Mouse (Mus musculus): ENCODE measurements around the gene Tanc1.

DNA sequence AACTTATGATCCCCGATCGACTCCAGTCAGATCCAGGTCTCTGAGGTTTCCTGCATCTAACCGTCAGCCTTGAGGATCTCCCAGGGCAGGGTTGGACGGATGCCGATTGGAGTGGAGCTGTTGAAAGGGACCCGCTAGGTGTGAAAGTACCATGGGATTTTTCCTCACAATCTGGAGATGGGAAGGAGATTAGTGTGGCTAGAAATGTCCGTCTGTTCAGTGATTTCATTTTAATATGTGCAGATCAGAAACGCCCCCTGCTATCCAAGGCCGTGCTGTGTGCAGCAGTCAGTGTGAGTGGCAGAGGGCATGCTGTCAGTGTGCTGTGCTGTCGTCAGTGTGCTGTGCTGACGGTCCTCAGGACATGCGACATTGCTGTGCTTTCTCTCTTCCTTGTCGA, 201.6 kb downstream of the Tanc1 start:
- TF ChIP-seq GATA1 (IDR thresholded peaks at IDR 0.05; ENCODE audit: low read length) (no peak), TAL1 (IDR thresholded peaks at IDR 0.05; ENCODE audit: low read length) (no peak)
